Mouse (Mus musculus): Measurements from ENCODE around the gene Selenom. TPM values are rescaled to one million over a fixed set of nuclear protein-coding genes. Genes with fewer than 3 reads are reported as not detected.

Selenom gene
- polyA plus RNA-seq, 1 experiment from 2014 or later: 110 TPM

DNA sequence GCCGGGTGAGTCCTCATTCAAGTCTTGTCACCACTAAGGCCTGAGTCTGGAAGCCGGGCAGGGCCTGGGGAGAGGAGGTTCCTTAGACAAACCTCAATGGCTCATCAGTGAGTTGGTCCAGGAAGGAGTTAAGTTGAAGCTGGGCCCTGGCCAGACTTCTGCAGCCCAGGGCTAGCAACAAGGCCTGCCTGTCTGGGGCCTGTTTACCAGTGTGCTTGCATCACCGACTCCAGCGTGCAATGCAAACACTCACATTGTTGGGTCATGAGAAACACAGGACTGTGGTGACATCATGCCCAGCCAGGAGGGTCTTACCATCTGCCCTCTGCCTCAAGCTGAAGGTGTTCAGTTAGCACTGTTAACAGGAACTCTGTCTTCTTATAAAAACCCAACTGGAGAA, 51.5 kb downstream of the Selenom start:
- no peak overlapping the region for H3K4me3 ChIP-seq
- no peaks in the 10 kb centered on the region for H3K4me1 ChIP-seq
- WGBS: 80% methylated on average over 4 of the region's 4 CpGs
- ATAC-seq (ENCODE audit: insufficient number of reproducible peaks, insufficient read depth, low FRiP score, low TSS enrichment): no peak
- no peaks in the 10 kb centered on the region for H3K9me3 ChIP-seq
- H3K27ac ChIP-seq: no peak overlapping the region
- no peaks in the 10 kb centered on the region for H3K36me3 ChIP-seq
- no peak overlapping the region for H3K4me2 ChIP-seq (replicated peaks)
- no peak overlapping the region for H3K9ac ChIP-seq
- no peaks in the 10 kb centered on the region for H3K27me3 ChIP-seq

Other genes with a start within 250 kb of the Selenom start
- 217 and 229 TPM in 2 replicates for gene Drg1, start 248.3 kb upstream of the Selenom start, polyA plus RNA-seq (2016; fragmentation: Nextera tagmentation; extraction: Ambion mirVana)
- gene Patz1, start 225.8 kb upstream of the Selenom start, polyA plus RNA-seq (2016; fragmentation: Nextera tagmentation; extraction: Ambion mirVana): 84.3 and 85.3 TPM in 2 replicates
- gene Pik3ip1, start 184.3 kb upstream of the Selenom start, polyA plus RNA-seq (2016; fragmentation: Nextera tagmentation; extraction: Ambion mirVana): 12.4 and 15.1 TPM in 2 replicates
- 69.1 and 75.1 TPM in 2 replicates for gene Limk2, start 105.5 kb upstream of the Selenom start, polyA plus RNA-seq (2016; fragmentation: Nextera tagmentation; extraction: Ambion mirVana)
- 35.7 and 39.5 TPM in 2 replicates for gene Rnf185, start 62.3 kb upstream of the Selenom start, polyA plus RNA-seq (2016; fragmentation: Nextera tagmentation; extraction: Ambion mirVana)
- gene Pla2g3, start 26.4 kb upstream of the Selenom start, polyA plus RNA-seq (2016; fragmentation: Nextera tagmentation; extraction: Ambion mirVana): 0.36 and 0.57 TPM in 2 replicates
- 0.50 and 0.55 TPM in 2 replicates for gene Inpp5j, start 9.9 kb upstream of the Selenom start, polyA plus RNA-seq (2016; fragmentation: Nextera tagmentation; extraction: Ambion mirVana)
- gene Smtn, start 25.9 kb downstream of the Selenom start, polyA plus RNA-seq (2016; fragmentation: Nextera tagmentation; extraction: Ambion mirVana): 51.0 and 55.7 TPM in 2 replicates
- gene Morc2a, start 134.5 kb downstream of the Selenom start, polyA plus RNA-seq (2016; fragmentation: Nextera tagmentation; extraction: Ambion mirVana): 49.1 and 54.5 TPM in 2 replicates